Mouse (Mus musculus): ENCODE measurements around the gene Cblb. TPM values are rescaled to one million over a fixed set of nuclear protein-coding genes. Genes with fewer than 3 reads are reported as not detected.

Gene Cblb
- 2.3 and 5.6 TPM in 2 replicates for polyA plus RNA-seq (2012; rRNA removed; ENCODE audit: low replicate concordance)

GRCm38 (mm10) chr16:52031091-52031689 is at the start of gene Cblb:
Gene Cblb (plus strand): TSS chr16:52031225.

